Mouse (Mus musculus) testis, postnatal 14 days (tissue): ENCODE measurements around the gene Trip11.

Experiments used
- DNase-seq: peaks from one replicate; pipeline ENCODE4 v3.0.0; 2021; ENCODE audit warnings: low spot score

The Trip11 gene

GRCm38 (mm10) chr12:101897113-101897512 is 16.0 kb downstream of the Trip11 start:
- DNase-seq: no peak

GRCm38 (mm10) chr12:101893296-101893695 is 19.8 kb downstream of the Trip11 start:
- no peak for DNase-seq

GRCm38 (mm10) chr12:101892832-101893231 is 20.2 kb downstream of the Trip11 start:
- DNase-seq: no peak

- no peak for DNase-seq
These were observed 22.0 kb downstream of the Trip11 start for GRCm38 (mm10) chr12:101891066-101891465.

- no peak for DNase-seq
These were observed 23.7 kb downstream of the Trip11 start for GRCm38 (mm10) chr12:101889351-101889750.

- no peak for DNase-seq
These were observed 24.8 kb downstream of the Trip11 start for GRCm38 (mm10) chr12:101888312-101888711.

GRCm38 (mm10) chr12:101884926-101885325 is 28.1 kb downstream of the Trip11 start:
- no peak for DNase-seq

- no peak for DNase-seq
These were observed 36.7 kb downstream of the Trip11 start for GRCm38 (mm10) chr12:101876374-101876773.

GRCm38 (mm10) chr12:101875107-101875506 is 38.0 kb downstream of the Trip11 start:
- no peak for DNase-seq

- no peak for DNase-seq
These were observed 50.6 kb downstream of the Trip11 start for GRCm38 (mm10) chr12:101862286-101862964.

GRCm38 (mm10) chr12:101860256-101860655 is 52.8 kb downstream of the Trip11 start:
- no peak for DNase-seq

- no peak for DNase-seq
These were observed 55.1 kb downstream of the Trip11 start for GRCm38 (mm10) chr12:101858011-101858410.

GRCm38 (mm10) chr12:101854336-101854735 is 58.7 kb downstream of the Trip11 start:
- no peak for DNase-seq

GRCm38 (mm10) chr12:101851846-101852564 is 61.1 kb downstream of the Trip11 start:
- no peak for DNase-seq

GRCm38 (mm10) chr12:101851314-101851713 is 61.8 kb downstream of the Trip11 start:
- DNase-seq: no peak

GRCm38 (mm10) chr12:101836546-101837274 is 76.4 kb downstream of the Trip11 start:
- DNase-seq: no peak

- DNase-seq: no peak
These were observed 78.4 kb downstream of the Trip11 start for GRCm38 (mm10) chr12:101834715-101835114.

- DNase-seq: no peak
These were observed 79.3 kb downstream of the Trip11 start for GRCm38 (mm10) chr12:101833776-101834175.

GRCm38 (mm10) chr12:101833115-101833506 is 80.0 kb downstream of the Trip11 start:
- no peak for DNase-seq

- no peak for DNase-seq
These were observed 80.6 kb downstream of the Trip11 start for GRCm38 (mm10) chr12:101832179-101833114.

- DNase-seq: no peak
These were observed 81.8 kb downstream of the Trip11 start for GRCm38 (mm10) chr12:101831221-101831620.

GRCm38 (mm10) chr12:101823161-101823560 is 89.9 kb downstream of the Trip11 start:
- DNase-seq: no peak
